Comparison of ENCODE assay signal across 26 mouse cellular contexts in genomic region chr14:87383041-87383440, GRCm38 (mm10). TPM values are rescaled to one million over a fixed set of nuclear protein-coding genes. Genes with fewer than 3 reads are reported as not detected.
DNase-seq lines count a peak whose midpoint lies in the region; TF ChIP-seq lines count a peak whose summit lies in the region.
"Had no signal": no experiment of that assay in that cellular context is flagged by ENCODE, and none has a peak within 500 bp of the region (broad histone marks: within the 10 kb centered on the region; RNA-seq: fewer than 3 reads in every experiment).

No protein-coding gene starts in this region.

- no peak overlapping the region for H3K27ac ChIP-seq in gastrocnemius, adult 2 months
- H3K27ac ChIP-seq in layer of hippocampus, adult 2 months, result no peak overlapping the region
- H3K27ac ChIP-seq in thymus, adult 2 months (ENCODE audit: control insufficient read depth, insufficient read depth, low read length), result no peak overlapping the region
- H3K27ac ChIP-seq: forebrain, embryonic 10.5 days; heart, embryonic 15.5 days; hindbrain, embryonic 14.5 days; intestine, embryonic 15.5 days; limb, embryonic 13.5 days; liver, embryonic 14.5 days; macrophage; midbrain, embryonic 10.5 days had no signal

- no peaks in the 10 kb centered on the region; the same call in 1 of the 2 replicates for H3K36me3 ChIP-seq in E14TG2a.4 (ENCODE audit: insufficient read depth, low read length)
- no peaks in the 10 kb centered on the region for H3K36me3 ChIP-seq in thymus, adult 2 months (ENCODE audit: control insufficient read depth, insufficient read depth, low read length)
- H3K36me3 ChIP-seq: forebrain, embryonic 10.5 days; heart, embryonic 15.5 days; intestine, embryonic 15.5 days; limb, embryonic 13.5 days; midbrain, embryonic 10.5 days had no signal

- peak; percentile 16; the same call in 1 of the 2 replicates for TF ChIP-seq CTCF in gastrocnemius, adult 2 months (IDR thresholded peaks at IDR 0.05)
- TF ChIP-seq CTCF in layer of hippocampus, adult 2 months (conservative IDR thresholded peaks at IDR 0.05), result peak; percentile 51
- TF ChIP-seq CTCF in E14TG2a.4 (conservative IDR thresholded peaks at IDR 0.05; ENCODE audit: low read length), result 0 out of 2 replicates have a peak, but pooled peaks have one; percentile 12
- no peak for TF ChIP-seq CTCF in thymus, adult 2 months (IDR thresholded peaks at IDR 0.05; ENCODE audit: borderline replicate concordance, control insufficient read depth, extremely low read depth, insufficient read depth, low read length, poor library complexity)

- peaks cover 45% of the 10 kb centered on the region for H3K9me3 ChIP-seq in E14TG2a.4 (ENCODE audit: low read length)
- H3K9me3 ChIP-seq: forebrain, embryonic 10.5 days; heart, embryonic 15.5 days; intestine, embryonic 15.5 days; limb, embryonic 13.5 days; midbrain, embryonic 10.5 days had no signal

- intact Hi-C loops in gastrocnemius, adult 2 months (cut with DNase I), result loop anchor here (2.0 kb wide), 1 partner anchor 70 kb away; no protein-coding TSS in a partner anchor

- no peak for DNase-seq in gastrocnemius, adult 2 months
- no peak for DNase-seq in gastrocnemius, postnatal 25 days
- no peak for DNase-seq in layer of hippocampus, adult 2 months (ENCODE audit: low spot score in 2 of 2)
- DNase-seq in layer of hippocampus, postnatal 10 days (ENCODE audit: low spot score in 2 of 2), result no peak
- peak; percentile 35 for DNase-seq in naive thymus-derived CD4-positive, alpha-beta T cell, adult 2 months (ENCODE audit: low read depth)
- DNase-seq in right cerebral cortex, adult 2 months (ENCODE audit: low spot score in 2 of 2), result no peak
- no peak for DNase-seq in thymus, adult 2 months
- DNase-seq: adrenal gland, adult 2 months; cerebellum, adult 11 months; cerebellum, adult 9-11 months; forebrain, postnatal 0 days; heart, postnatal 4 days; kidney, postnatal 10 days; lung, embryonic 14.5 days; right cerebral cortex, adult 18-20 months; thymus, postnatal 25 days had no signal

- no peaks in the 10 kb centered on the region for H3K27me3 ChIP-seq in E14TG2a.4 (ENCODE audit: insufficient read depth, low read length)
- no peaks in the 10 kb centered on the region for H3K27me3 ChIP-seq in thymus, adult 2 months (ENCODE audit: control insufficient read depth, insufficient read depth, low read length)
- H3K27me3 ChIP-seq: heart, embryonic 15.5 days; intestine, embryonic 15.5 days; limb, embryonic 13.5 days had no signal

- TF ChIP-seq POLR2A in thymus, adult 2 months (IDR thresholded peaks at IDR 0.05; ENCODE audit: control insufficient read depth, extremely low read depth, insufficient read depth, low read length, poor library complexity), result no peak

- 81% methylated on average over 2 of the region's 2 CpGs for WGBS in thymus, adult 2 months

- no peak overlapping the region for H3K4me3 ChIP-seq in gastrocnemius, adult 2 months
- H3K4me3 ChIP-seq in layer of hippocampus, adult 2 months, result no peak overlapping the region
- no peak overlapping the region for H3K4me3 ChIP-seq in E14TG2a.4 (replicated peaks; ENCODE audit: low read length)
- no peak overlapping the region for H3K4me3 ChIP-seq in thymus, adult 2 months (ENCODE audit: control insufficient read depth, insufficient read depth, low read length)
- H3K4me3 ChIP-seq: forebrain, embryonic 10.5 days; heart, embryonic 15.5 days; intestine, embryonic 15.5 days; limb, embryonic 13.5 days; midbrain, embryonic 10.5 days; myocyte had no signal

- no peaks in the 10 kb centered on the region for H3K4me1 ChIP-seq in E14TG2a.4 (replicated peaks; ENCODE audit: low read depth, low read length)
- no peaks in the 10 kb centered on the region for H3K4me1 ChIP-seq in thymus, adult 2 months (replicated peaks; ENCODE audit: control insufficient read depth, insufficient read depth, low read length)
- H3K4me1 ChIP-seq: forebrain, embryonic 10.5 days; heart, embryonic 15.5 days; intestine, embryonic 15.5 days; limb, embryonic 13.5 days; midbrain, embryonic 10.5 days had no signal

RNA-seq across cellular contexts. Expression of gene Tdrd3, which starts 33.4 kb away (rescaled TPM):
- total RNA-seq in gastrocnemius, adult 2 months (2021), result 10 to 100 TPM; 23.5 to 24.2 TPM
- 10 to 100 TPM; 16.8 to 17.0 TPM for total RNA-seq in gastrocnemius, postnatal 25 days (2021)
- total RNA-seq in layer of hippocampus, adult 2 months (2021), result 10 to 100 TPM; 25.6 to 26.9 TPM
- total RNA-seq in layer of hippocampus, postnatal 10 days (2021), result 10 to 100 TPM; 30.0 to 33.8 TPM
- 1.9 and 2.5 TPM in 2 replicates for polyA plus RNA-seq in thymus, adult 2 months (2012; rRNA removed)
